Mouse (Mus musculus): Measurements from ENCODE around the gene Gfpt2. TPM values are rescaled to one million over a fixed set of nuclear protein-coding genes. Genes with fewer than 3 reads are reported as not detected.

Gfpt2 gene
- polyA plus RNA-seq, 1 experiment from 2014 or later, result 12.6 TPM

DNA sequence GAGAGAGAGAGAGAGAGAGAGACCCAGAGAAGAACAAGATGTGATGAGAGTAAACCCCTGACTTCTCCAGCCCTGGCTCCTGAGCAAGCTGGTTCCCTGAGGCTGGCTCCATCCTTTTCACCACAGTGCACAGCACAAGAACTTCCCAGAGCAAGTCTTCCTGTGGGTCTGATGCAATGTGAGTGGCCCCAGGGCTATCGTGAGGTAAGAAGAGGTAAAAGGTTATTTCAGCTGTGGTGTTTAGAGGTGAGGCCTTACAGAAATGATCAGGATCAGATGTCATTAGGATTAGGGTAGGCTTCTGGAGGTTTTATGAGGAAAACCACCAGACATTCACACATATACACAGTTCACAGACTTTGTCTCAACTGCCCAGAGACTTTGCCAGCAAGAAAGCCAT is 47.9 kb downstream of the Gfpt2 start:
- no peak overlapping the region for H3K4me3 ChIP-seq (ENCODE audit: low read length)
- H3K9ac ChIP-seq (ENCODE audit: low read depth, low read length), result no peak overlapping the region
- no peak for ATAC-seq (ENCODE audit: low FRiP score, low TSS enrichment)
- H3K36me3 ChIP-seq (ENCODE audit: control insufficient read depth, insufficient read depth, low read length), result peaks cover 6% of the 10 kb centered on the region
- 53% methylated on average over 1 of the region's 1 CpGs for WGBS
- no peaks in the 10 kb centered on the region for H3K9me3 ChIP-seq (ENCODE audit: control insufficient read depth, low read length)
- no peak overlapping the region for H3K27ac ChIP-seq (ENCODE audit: low read depth, low read length)
- H3K4me1 ChIP-seq (ENCODE audit: control insufficient read depth, insufficient read depth, low read length), result no peaks in the 10 kb centered on the region
- no peak overlapping the region for H3K4me2 ChIP-seq (replicated peaks; ENCODE audit: low read depth, low read length)
- H3K27me3 ChIP-seq (ENCODE audit: control insufficient read depth, insufficient read depth, low read length), result no peaks in the 10 kb centered on the region

DNA sequence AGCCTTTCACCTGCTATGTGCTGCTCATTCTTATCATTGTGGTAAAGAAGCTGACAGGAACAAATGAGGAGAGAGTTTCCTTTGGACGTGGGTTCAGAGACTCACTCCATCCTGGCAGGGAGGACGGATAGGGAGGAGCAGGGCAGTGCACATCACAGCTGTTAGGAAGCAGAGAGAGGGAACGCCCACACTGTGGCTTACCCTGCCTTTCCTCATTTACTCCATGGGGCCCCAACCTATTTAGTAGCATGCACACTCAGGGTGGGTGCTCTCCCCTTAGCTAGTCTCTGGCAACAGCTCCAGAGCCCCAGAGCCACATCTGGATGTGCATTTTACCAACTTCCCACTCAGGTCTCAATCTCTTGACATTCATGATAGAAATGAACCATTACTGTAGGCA is 48.7 kb downstream of the Gfpt2 start:
- Histone ChIP-seq H3K9me3 (ENCODE audit: control insufficient read depth, low read length) (no peaks in the 10 kb centered on the region), H3K4me1 (ENCODE audit: control insufficient read depth, insufficient read depth, low read length) (peaks cover 4% of the 10 kb centered on the region; the same call in 1 of the 2 replicates), H3K36me3 (ENCODE audit: control insufficient read depth, insufficient read depth, low read length) (peaks cover 3% of the 10 kb centered on the region), H3K4me3 (ENCODE audit: low read length) (no peak overlapping the region), H3K9ac (ENCODE audit: low read depth, low read length) (no peak overlapping the region), H3K4me2 (replicated peaks; ENCODE audit: low read depth, low read length) (no peak overlapping the region), H3K27ac (ENCODE audit: low read depth, low read length) (no peak overlapping the region), H3K27me3 (ENCODE audit: control insufficient read depth, insufficient read depth, low read length) (no peaks in the 10 kb centered on the region)
- WGBS, result 36% methylated on average over 3 of the region's 3 CpGs
- ATAC-seq (ENCODE audit: low FRiP score, low TSS enrichment), result no peak

DNA sequence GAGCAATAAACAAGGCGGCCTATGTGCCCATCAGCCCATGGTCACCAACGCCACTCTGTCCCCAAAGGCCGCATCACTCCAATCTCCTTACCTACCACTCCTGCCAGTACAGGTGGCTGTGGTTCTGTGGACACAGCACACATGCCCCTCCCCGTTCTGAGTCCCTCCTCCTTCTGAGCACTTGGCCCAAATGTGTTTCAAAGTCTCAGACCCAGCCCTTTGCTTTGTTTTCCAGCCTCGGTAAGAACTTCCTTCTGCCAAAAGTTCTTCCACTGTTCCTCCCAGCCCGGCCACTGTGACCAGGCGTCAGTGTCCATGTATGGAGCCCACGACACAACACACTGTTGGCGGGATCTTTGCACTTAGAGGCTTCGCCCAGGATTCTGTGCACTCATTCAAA is 50.3 kb downstream of the Gfpt2 start:
- no peak for ATAC-seq (ENCODE audit: low FRiP score, low TSS enrichment)
- Histone ChIP-seq H3K9ac (ENCODE audit: low read depth, low read length) (no peak overlapping the region), H3K36me3 (ENCODE audit: control insufficient read depth, insufficient read depth, low read length) (no peaks in the 10 kb centered on the region), H3K4me1 (ENCODE audit: control insufficient read depth, insufficient read depth, low read length) (peaks cover 14% of the 10 kb centered on the region), H3K27me3 (ENCODE audit: control insufficient read depth, insufficient read depth, low read length) (no peaks in the 10 kb centered on the region), H3K4me2 (replicated peaks; ENCODE audit: low read depth, low read length) (no peak overlapping the region), H3K27ac (ENCODE audit: low read depth, low read length) (no peak overlapping the region), H3K4me3 (ENCODE audit: low read length) (no peak overlapping the region), H3K9me3 (ENCODE audit: control insufficient read depth, low read length) (no peaks in the 10 kb centered on the region)
- WGBS, result 90% methylated on average over 10 of the region's 10 CpGs

DNA sequence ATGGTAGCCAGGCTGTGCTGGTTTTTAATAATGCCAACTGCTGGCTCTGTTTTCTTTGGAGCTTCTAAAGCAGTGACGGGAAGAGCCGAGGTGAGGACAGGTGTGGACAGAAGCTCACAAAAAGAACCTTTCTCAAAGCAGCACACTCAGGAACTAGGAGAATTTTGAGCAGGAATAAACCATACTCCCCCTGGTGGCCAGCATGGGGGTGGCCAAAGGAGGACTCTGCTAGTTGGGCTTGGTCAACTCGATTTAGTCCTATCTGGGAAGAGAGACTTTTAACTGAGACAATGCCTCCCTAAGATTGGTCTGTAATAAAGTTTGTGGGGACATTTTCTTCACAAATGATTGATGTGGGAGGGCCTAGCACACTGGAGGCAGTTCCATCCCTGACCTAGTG is 51.0 kb downstream of the Gfpt2 start:
- 56% methylated on average over 3 of the region's 3 CpGs for WGBS
- Histone ChIP-seq H3K36me3 (ENCODE audit: control insufficient read depth, insufficient read depth, low read length) (no peaks in the 10 kb centered on the region), H3K27me3 (ENCODE audit: control insufficient read depth, insufficient read depth, low read length) (no peaks in the 10 kb centered on the region), H3K9ac (ENCODE audit: low read depth, low read length) (no peak overlapping the region), H3K9me3 (ENCODE audit: control insufficient read depth, low read length) (no peaks in the 10 kb centered on the region), H3K4me2 (replicated peaks; ENCODE audit: low read depth, low read length) (no peak overlapping the region), H3K27ac (ENCODE audit: low read depth, low read length) (no peak overlapping the region), H3K4me1 (ENCODE audit: control insufficient read depth, insufficient read depth, low read length) (peaks cover 14% of the 10 kb centered on the region), H3K4me3 (ENCODE audit: low read length) (no peak overlapping the region)
- no peak for ATAC-seq (ENCODE audit: low FRiP score, low TSS enrichment)

DNA sequence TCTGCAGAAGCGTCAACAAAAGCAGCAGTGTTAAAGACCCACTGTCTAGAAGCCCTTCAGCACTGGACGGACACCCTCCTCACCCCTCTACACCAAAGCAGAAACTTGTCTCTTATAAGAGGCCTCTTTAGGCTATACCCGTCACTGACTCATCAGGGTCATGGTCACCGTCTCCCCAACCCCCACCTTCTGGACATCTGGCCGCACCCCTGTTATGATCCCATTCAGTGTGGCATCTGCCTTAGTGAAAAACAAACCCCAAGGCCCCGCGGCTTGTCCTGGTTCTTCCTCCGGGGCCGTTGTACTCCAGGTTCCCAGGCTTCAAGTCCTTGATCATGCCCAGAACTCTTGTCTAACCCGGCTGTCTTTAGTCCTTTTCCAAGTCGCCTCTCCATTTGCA is 52.0 kb downstream of the Gfpt2 start:
- peak; percentile 9; the same call in 1 of the 2 replicates for ATAC-seq (ENCODE audit: low FRiP score, low TSS enrichment)
- Histone ChIP-seq H3K9ac (ENCODE audit: low read depth, low read length) (peak overlapping the region; percentile 59), H3K27me3 (ENCODE audit: control insufficient read depth, insufficient read depth, low read length) (no peaks in the 10 kb centered on the region), H3K4me1 (ENCODE audit: control insufficient read depth, insufficient read depth, low read length) (peaks cover 14% of the 10 kb centered on the region), H3K27ac (ENCODE audit: low read depth, low read length) (peak overlapping the region; percentile 51; the same call in 1 of the 2 replicates), H3K9me3 (ENCODE audit: control insufficient read depth, low read length) (no peaks in the 10 kb centered on the region), H3K4me3 (ENCODE audit: low read length) (peak overlapping the region; percentile 93), H3K4me2 (replicated peaks; ENCODE audit: low read depth, low read length) (peak overlapping the region; percentile 59), H3K36me3 (ENCODE audit: control insufficient read depth, insufficient read depth, low read length) (no peaks in the 10 kb centered on the region)
- WGBS, result 40% methylated on average over 11 of the region's 11 CpGs

DNA sequence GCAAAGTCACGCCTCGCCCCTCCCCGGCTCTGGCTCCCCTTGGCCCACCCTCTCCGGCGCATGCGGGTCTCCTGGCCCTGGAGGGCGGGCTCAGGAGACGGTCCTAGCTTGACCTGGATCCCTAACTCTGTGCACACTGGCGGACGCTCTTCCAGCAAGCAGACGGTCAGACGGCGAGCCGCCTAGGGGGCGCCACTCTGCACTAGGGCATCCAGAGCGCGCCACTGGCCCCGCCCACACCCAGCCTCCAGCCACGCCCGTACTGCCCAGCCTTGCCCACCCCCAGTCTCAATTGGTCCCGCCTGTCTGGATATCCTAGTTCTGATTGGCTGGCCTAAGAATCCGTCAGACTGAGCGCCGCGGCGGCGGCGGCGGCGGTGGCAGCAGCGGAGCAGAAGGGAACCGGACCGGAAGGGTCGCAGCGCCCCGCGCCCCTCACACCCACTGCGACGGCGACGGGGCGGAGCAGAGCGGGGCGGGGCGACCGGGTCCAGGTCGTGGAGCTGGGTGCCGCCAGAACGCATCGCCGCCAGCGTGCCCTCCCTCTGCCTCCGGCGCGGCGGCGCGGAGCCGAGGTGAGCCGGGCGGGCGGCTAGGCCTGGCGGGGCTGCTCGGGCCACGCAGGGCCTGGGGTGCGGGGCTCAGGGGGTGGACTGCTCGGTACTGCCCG is 52.6 kb downstream of the Gfpt2 start, which contains the start of gene Mapk9:
TSS of gene Mapk9 (plus strand) at position 351 of the 670 bp plus-strand sequence.
- 1% methylated on average over 58 of the region's 68 CpGs for WGBS
- peak within 1 kb of the TSS; percentile 77 for H3K27ac ChIP-seq (ENCODE audit: low read depth, low read length)
- H3K4me1 ChIP-seq (ENCODE audit: control insufficient read depth, insufficient read depth, low read length), result peaks cover 14% of the 10 kb centered on the region
- peak within 1 kb of the TSS; percentile 61 for H3K4me2 ChIP-seq (replicated peaks; ENCODE audit: low read depth, low read length)
- no peaks in the 10 kb centered on the region for H3K27me3 ChIP-seq (ENCODE audit: control insufficient read depth, insufficient read depth, low read length)
- peak within 1 kb of the TSS; percentile 90 for H3K9ac ChIP-seq (ENCODE audit: low read depth, low read length)
- ATAC-seq (ENCODE audit: low FRiP score, low TSS enrichment), result peak; percentile 99
- H3K36me3 ChIP-seq (ENCODE audit: control insufficient read depth, insufficient read depth, low read length), result no peaks in the 10 kb centered on the region
- no peaks in the 10 kb centered on the region for H3K9me3 ChIP-seq (ENCODE audit: control insufficient read depth, low read length)
- H3K4me3 ChIP-seq (ENCODE audit: low read length), result peak within 1 kb of the TSS; percentile 93

DNA sequence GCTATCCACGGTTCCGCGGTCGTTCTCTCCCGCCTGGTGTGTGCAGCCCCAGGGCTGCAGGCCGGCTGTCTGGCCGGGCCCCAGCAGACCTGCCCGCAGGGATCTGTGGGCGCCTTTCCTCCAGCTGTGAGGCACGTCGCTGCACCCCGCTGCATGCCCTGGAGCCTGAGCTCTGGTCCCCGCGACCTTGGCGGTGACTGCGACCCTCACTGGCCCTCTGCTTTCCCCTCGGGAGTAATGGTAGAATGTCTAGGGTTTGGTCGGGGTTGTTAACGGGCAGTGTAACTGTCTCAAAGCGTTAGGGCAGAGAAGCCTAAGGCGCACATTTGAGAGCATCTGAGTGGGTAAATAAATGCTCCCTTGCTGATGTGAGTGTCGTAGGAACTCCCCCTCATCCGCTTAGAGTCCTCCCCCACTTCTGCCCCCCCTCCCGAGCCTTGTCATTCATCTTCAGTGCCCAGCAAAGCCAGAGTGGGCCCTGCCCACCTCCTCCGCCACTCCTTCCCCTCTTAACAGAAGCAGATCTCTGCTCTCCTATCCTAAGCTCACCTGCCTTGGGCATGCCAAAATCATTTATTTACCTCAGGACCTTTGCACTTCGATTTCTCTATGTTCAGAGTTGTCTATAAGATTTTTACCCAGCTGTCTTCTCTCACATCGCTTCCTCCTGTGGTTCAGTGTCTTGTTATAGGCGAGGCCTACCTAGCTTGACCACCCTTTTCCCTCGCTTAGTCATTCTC is 53.3 kb downstream of the Gfpt2 start:
- peaks cover 14% of the 10 kb centered on the region for H3K4me1 ChIP-seq (ENCODE audit: control insufficient read depth, insufficient read depth, low read length)
- no peaks in the 10 kb centered on the region for H3K27me3 ChIP-seq (ENCODE audit: control insufficient read depth, insufficient read depth, low read length)
- peak overlapping the region; percentile 93 for H3K4me3 ChIP-seq (ENCODE audit: low read length)
- H3K4me2 ChIP-seq (replicated peaks; ENCODE audit: low read depth, low read length), result peak overlapping the region; percentile 61
- WGBS, result 8% methylated on average over 29 of the region's 29 CpGs
- ATAC-seq (ENCODE audit: low FRiP score, low TSS enrichment), result 0 out of 2 replicates have a peak, but pooled peaks have one; percentile 2
- H3K9me3 ChIP-seq (ENCODE audit: control insufficient read depth, low read length), result no peaks in the 10 kb centered on the region
- no peaks in the 10 kb centered on the region for H3K36me3 ChIP-seq (ENCODE audit: control insufficient read depth, insufficient read depth, low read length)
- H3K9ac ChIP-seq (ENCODE audit: low read depth, low read length), result peak overlapping the region; percentile 90
- H3K27ac ChIP-seq (ENCODE audit: low read depth, low read length), result peak overlapping the region; percentile 77

DNA sequence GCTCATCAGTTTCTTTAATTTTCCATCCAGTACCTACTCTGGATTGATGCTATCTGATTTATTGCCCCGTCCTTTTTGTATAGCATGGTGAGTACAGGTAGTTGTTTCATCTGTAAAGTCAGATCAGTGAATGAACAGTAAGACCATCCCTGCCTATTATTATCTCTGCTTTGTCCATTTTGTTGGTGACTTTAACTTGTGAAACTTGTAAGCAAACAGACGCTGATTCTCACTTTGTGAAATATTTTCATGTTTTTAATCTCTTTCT is 53.8 kb downstream of the Gfpt2 start:
- 74% methylated on average over 2 of the region's 2 CpGs for WGBS

More for the DNA sequence above, 53.8 kb downstream of the Gfpt2 start:
- 0 out of 2 replicates have a peak overlapping the region, but pooled peaks have one; percentile 90 for H3K9ac ChIP-seq (ENCODE audit: low read depth, low read length)
- no peaks in the 10 kb centered on the region for H3K9me3 ChIP-seq (ENCODE audit: control insufficient read depth, low read length)
- no peaks in the 10 kb centered on the region for H3K36me3 ChIP-seq (ENCODE audit: control insufficient read depth, insufficient read depth, low read length)
- peak overlapping the region; percentile 61 for H3K4me2 ChIP-seq (replicated peaks; ENCODE audit: low read depth, low read length)
- H3K27me3 ChIP-seq (ENCODE audit: control insufficient read depth, insufficient read depth, low read length), result no peaks in the 10 kb centered on the region
- H3K4me1 ChIP-seq (ENCODE audit: control insufficient read depth, insufficient read depth, low read length), result peaks cover 14% of the 10 kb centered on the region
- no peak for ATAC-seq (ENCODE audit: low FRiP score, low TSS enrichment)
- no peak overlapping the region for H3K27ac ChIP-seq (ENCODE audit: low read depth, low read length)
- peak overlapping the region; percentile 93; the same call in 1 of the 2 replicates for H3K4me3 ChIP-seq (ENCODE audit: low read length)

Measured in kidney, embryonic 14.5 days (tissue).